Mouse (Mus musculus): ENCODE measurements at regions not wholly inside any gene's neighbourhood (a gene's known extent, or its start where the extent isn't known, plus 50 kb on each side); places are given as distances from the start of the nearest gene placed in this dataset.

- no peak overlapping the region for H3K4me3 ChIP-seq
- no peak overlapping the region for H3K4me2 ChIP-seq (replicated peaks)
- H3K27ac ChIP-seq = no peak overlapping the region
- no peak for ATAC-seq (ENCODE audit: low FRiP score)
- no peaks in the 10 kb centered on the region; the same call in 1 of the 2 replicates for H3K9me3 ChIP-seq (replicated peaks)
- H3K36me3 ChIP-seq = no peaks in the 10 kb centered on the region
- no peak overlapping the region for H3K9ac ChIP-seq
- WGBS = 96% methylated on average over 1 of the region's 1 CpGs
- no peaks in the 10 kb centered on the region for H3K4me1 ChIP-seq
- no peaks in the 10 kb centered on the region for H3K27me3 ChIP-seq
Measured at GRCm38 (mm10) chr10:99395411-99395810, 132.4 kb downstream of the Dusp6 start.

DNA sequence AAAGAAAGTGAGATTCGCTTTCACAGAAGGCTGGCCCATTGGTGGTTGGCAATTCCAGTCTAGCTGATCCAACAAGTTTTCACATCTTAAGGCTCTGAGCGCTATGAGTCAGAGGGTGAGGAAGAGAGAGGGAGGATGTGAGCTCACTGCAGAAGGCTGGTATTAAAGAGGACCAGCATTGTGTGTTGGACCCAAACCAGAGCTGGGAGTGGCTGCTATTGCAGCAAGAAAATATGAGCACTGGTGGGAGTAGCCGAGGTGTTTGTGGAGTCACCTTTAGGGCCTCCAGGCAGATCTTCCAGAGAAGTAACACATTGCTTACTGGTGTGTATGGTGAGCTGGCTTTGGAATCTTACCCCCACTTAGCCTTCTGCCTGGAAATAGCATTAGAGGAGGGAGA, 133.6 kb downstream of the Dusp6 start:
- 78% methylated on average over 3 of the region's 3 CpGs for WGBS
- no peaks in the 10 kb centered on the region for H3K4me1 ChIP-seq

DNA sequence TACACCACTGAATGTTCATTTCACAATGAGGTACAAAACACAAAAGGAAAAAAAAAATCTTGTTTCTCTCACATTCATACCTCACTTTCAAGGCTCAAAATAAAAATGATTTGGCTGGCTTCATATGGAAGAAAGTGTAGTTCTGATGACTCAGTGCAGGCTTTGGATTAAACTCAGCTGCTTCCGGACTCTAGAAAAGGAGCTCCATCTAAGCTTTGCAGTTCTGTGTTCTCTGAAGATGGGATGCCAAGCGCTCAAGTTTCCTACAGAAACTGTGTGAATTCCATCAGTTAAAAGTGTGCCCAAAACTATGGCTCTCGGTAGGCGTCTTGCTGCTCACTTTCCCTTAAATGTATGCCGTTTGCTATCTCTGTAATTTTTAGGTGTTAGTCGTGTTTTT, 137.0 kb downstream of the Dusp6 start:
- no peak overlapping the region for H3K4me3 ChIP-seq
- H3K9me3 ChIP-seq (replicated peaks) = no peaks in the 10 kb centered on the region; the same call in 1 of the 2 replicates
- ATAC-seq (ENCODE audit: low FRiP score) = no peak
- no peaks in the 10 kb centered on the region for H3K36me3 ChIP-seq
- no peak overlapping the region for H3K9ac ChIP-seq
- no peaks in the 10 kb centered on the region for H3K4me1 ChIP-seq
- no peak overlapping the region for H3K27ac ChIP-seq
- no peak overlapping the region for H3K4me2 ChIP-seq (replicated peaks)
- WGBS = 91% methylated on average over 6 of the region's 6 CpGs
- no peaks in the 10 kb centered on the region for H3K27me3 ChIP-seq

More for the DNA sequence above, 133.6 kb downstream of the Dusp6 start:
- Histone ChIP-seq H3K27ac (no peak overlapping the region), H3K9me3 (replicated peaks) (no peaks in the 10 kb centered on the region; the same call in 1 of the 2 replicates), H3K36me3 (no peaks in the 10 kb centered on the region), H3K4me3 (no peak overlapping the region), H3K9ac (no peak overlapping the region), H3K4me2 (replicated peaks) (no peak overlapping the region), H3K27me3 (no peaks in the 10 kb centered on the region)
- ATAC-seq (ENCODE audit: low FRiP score) = no peak

GRCm38 (mm10) chr10:99406764-99407163, 143.7 kb downstream of the Dusp6 start:
- Histone ChIP-seq H3K27me3 (no peaks in the 10 kb centered on the region), H3K36me3 (no peaks in the 10 kb centered on the region), H3K4me1 (no peaks in the 10 kb centered on the region), H3K27ac (no peak overlapping the region), H3K9ac (no peak overlapping the region), H3K4me2 (replicated peaks) (no peak overlapping the region), H3K4me3 (no peak overlapping the region), H3K9me3 (replicated peaks) (no peaks in the 10 kb centered on the region)
- 90% methylated on average over 2 of the region's 2 CpGs for WGBS
- ATAC-seq (ENCODE audit: low FRiP score) = no peak

DNA sequence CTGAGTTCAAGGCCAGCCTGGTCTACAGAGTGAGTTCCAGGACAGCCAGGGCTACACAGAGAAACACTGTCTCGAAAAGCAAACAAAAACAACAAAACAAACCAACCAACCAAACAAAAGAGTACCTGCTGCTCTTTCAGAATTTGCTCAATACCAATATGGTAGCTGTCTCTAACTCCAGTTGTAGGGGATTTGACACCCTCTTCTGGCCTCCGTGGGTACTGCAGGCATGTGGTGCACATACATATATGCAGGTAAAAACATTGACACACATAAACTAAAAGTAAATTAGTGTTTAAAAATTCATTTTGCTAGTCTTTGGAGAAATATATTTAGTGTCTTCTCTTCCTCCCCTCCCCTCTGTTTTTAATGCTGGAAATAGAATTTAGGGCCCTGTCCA, 145.8 kb downstream of the Dusp6 start:
- no peak overlapping the region for H3K27ac ChIP-seq
- no peaks in the 10 kb centered on the region for H3K9me3 ChIP-seq (replicated peaks)
- H3K4me1 ChIP-seq = no peaks in the 10 kb centered on the region
- H3K36me3 ChIP-seq = no peaks in the 10 kb centered on the region
- H3K27me3 ChIP-seq = no peaks in the 10 kb centered on the region
- H3K4me2 ChIP-seq (replicated peaks) = no peak overlapping the region
- WGBS = 86% methylated on average over 2 of the region's 2 CpGs
- ATAC-seq (ENCODE audit: low FRiP score) = no peak
- H3K4me3 ChIP-seq = no peak overlapping the region
- H3K9ac ChIP-seq = no peak overlapping the region

- H3K4me3 ChIP-seq = no peak overlapping the region
- no peaks in the 10 kb centered on the region for H3K4me1 ChIP-seq
- WGBS = 79% methylated on average over 11 of the region's 11 CpGs
- H3K9me3 ChIP-seq (replicated peaks) = no peaks in the 10 kb centered on the region
- no peaks in the 10 kb centered on the region for H3K36me3 ChIP-seq
- H3K4me2 ChIP-seq (replicated peaks) = no peak overlapping the region
- H3K9ac ChIP-seq = no peak overlapping the region
- no peak for ATAC-seq (ENCODE audit: low FRiP score)
- H3K27ac ChIP-seq = no peak overlapping the region
- H3K27me3 ChIP-seq = no peaks in the 10 kb centered on the region
Measured at GRCm38 (mm10) chr10:99409744-99410143, 146.7 kb downstream of the Dusp6 start.

DNA sequence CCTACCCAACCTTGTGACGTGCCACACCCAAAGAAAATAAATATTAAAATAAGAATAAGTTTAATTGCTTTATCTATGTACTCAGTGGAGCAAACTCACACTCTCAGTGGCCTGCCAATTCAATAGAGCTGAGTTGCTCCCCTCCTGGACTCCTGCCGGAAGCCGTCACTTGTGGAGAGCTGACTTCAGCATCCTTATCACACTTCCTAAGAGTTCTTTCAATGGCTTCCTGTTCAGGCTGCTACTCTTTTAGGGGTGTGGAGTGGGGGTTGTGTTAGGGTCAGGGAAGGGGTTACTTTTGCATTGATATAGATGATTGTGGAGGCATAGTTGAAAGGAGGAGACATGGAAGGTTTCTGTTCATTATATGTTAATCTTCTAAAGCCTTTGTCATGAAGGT, 147.7 kb downstream of the Dusp6 start:
- no peak overlapping the region for H3K27ac ChIP-seq
- H3K4me3 ChIP-seq = no peak overlapping the region
- H3K27me3 ChIP-seq = no peaks in the 10 kb centered on the region
- H3K36me3 ChIP-seq = no peaks in the 10 kb centered on the region
- no peaks in the 10 kb centered on the region for H3K4me1 ChIP-seq
- no peak overlapping the region for H3K9ac ChIP-seq
- no peaks in the 10 kb centered on the region for H3K9me3 ChIP-seq (replicated peaks)
- ATAC-seq (ENCODE audit: low FRiP score) = no peak
- no peak overlapping the region for H3K4me2 ChIP-seq (replicated peaks)
- 88% methylated on average over 3 of the region's 3 CpGs for WGBS

DNA sequence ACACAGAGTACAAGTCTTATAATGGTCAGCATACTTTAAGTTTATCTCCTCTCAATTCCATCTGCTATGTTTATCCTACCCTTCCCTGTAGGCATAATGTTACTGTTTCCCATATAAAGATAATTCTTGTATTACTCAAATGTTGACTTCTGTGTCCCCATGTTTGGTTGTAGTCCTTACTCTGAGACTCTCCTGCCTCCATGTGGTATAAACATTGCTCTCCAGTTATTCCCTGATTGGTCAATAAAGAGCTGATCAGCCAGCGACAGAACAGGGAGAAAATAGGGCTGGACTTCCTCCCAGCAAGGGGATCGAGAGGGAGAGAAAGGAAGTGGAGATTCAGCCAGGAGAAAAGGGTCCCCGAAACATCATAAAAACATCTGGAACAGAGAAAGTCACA, 150.4 kb downstream of the Dusp6 start:
- 87% methylated on average over 3 of the region's 3 CpGs for WGBS
- no peak overlapping the region for H3K4me3 ChIP-seq
- H3K4me1 ChIP-seq = no peaks in the 10 kb centered on the region
- H3K27me3 ChIP-seq = no peaks in the 10 kb centered on the region
- H3K9ac ChIP-seq = no peak overlapping the region
- no peak overlapping the region for H3K4me2 ChIP-seq (replicated peaks)
- H3K27ac ChIP-seq = no peak overlapping the region
- H3K9me3 ChIP-seq (replicated peaks) = no peaks in the 10 kb centered on the region
- no peak for ATAC-seq (ENCODE audit: low FRiP score)
- H3K36me3 ChIP-seq = no peaks in the 10 kb centered on the region

DNA sequence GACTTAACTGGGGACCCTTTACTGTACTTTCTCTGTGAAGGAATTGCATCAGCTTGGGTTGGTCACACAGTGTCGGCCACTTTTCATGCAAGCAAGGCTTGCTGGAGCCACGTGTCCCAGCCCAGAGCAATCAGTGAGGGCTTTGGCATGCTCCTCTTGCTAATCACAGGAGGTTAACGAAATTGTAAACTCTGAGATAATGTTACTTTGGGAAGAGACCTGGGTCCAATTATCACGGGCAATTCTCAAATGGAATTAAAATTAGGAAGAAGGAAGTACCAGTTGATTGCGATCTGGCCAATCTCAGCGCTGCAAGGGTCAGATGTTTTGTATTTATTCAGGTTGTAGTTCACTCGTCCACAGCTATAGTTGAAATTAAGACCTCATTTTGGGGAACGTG, 153.2 kb downstream of the Dusp6 start:
- H3K4me2 ChIP-seq (replicated peaks) = no peak overlapping the region
- WGBS = 62% methylated on average over 8 of the region's 8 CpGs

GRCm38 (mm10) chr10:99416896-99417479, 154.0 kb downstream of the Dusp6 start:
- no peak overlapping the region for H3K4me3 ChIP-seq
- no peak overlapping the region for H3K4me2 ChIP-seq (replicated peaks)
- no peaks in the 10 kb centered on the region for H3K9me3 ChIP-seq (replicated peaks)
- no peak overlapping the region for H3K27ac ChIP-seq
- H3K4me1 ChIP-seq = peaks cover 3% of the 10 kb centered on the region; the same call in 1 of the 2 replicates
- H3K36me3 ChIP-seq = no peaks in the 10 kb centered on the region
- H3K9ac ChIP-seq = no peak overlapping the region
- no peaks in the 10 kb centered on the region for H3K27me3 ChIP-seq
- 14% methylated on average over 3 of the region's 3 CpGs for WGBS
- ATAC-seq (ENCODE audit: low FRiP score) = no peak

More for the DNA sequence above, 153.2 kb downstream of the Dusp6 start:
- Histone ChIP-seq H3K9ac (no peak overlapping the region), H3K9me3 (replicated peaks) (no peaks in the 10 kb centered on the region), H3K4me1 (peaks cover 3% of the 10 kb centered on the region; the same call in 1 of the 2 replicates), H3K27ac (no peak overlapping the region), H3K27me3 (no peaks in the 10 kb centered on the region), H3K4me3 (no peak overlapping the region), H3K36me3 (no peaks in the 10 kb centered on the region)
- ATAC-seq (ENCODE audit: low FRiP score) = no peak

GRCm38 (mm10) chr10:99417591-99417990, 154.6 kb downstream of the Dusp6 start:
- no peak overlapping the region for H3K4me2 ChIP-seq (replicated peaks)
- no peaks in the 10 kb centered on the region for H3K9me3 ChIP-seq (replicated peaks)
- no peak for ATAC-seq (ENCODE audit: low FRiP score)
- no peaks in the 10 kb centered on the region for H3K36me3 ChIP-seq
- 34% methylated on average over 6 of the region's 7 CpGs for WGBS
- no peak overlapping the region for H3K27ac ChIP-seq
- H3K27me3 ChIP-seq = no peaks in the 10 kb centered on the region
- peaks cover 3% of the 10 kb centered on the region; the same call in 1 of the 2 replicates for H3K4me1 ChIP-seq
- no peak overlapping the region for H3K4me3 ChIP-seq
- H3K9ac ChIP-seq = no peak overlapping the region

GRCm38 (mm10) chr10:99418497-99418896, 155.5 kb downstream of the Dusp6 start:
- Histone ChIP-seq H3K4me2 (replicated peaks) (no peak overlapping the region), H3K27me3 (no peaks in the 10 kb centered on the region), H3K9ac (no peak overlapping the region), H3K4me1 (peaks cover 3% of the 10 kb centered on the region; the same call in 1 of the 2 replicates), H3K36me3 (no peaks in the 10 kb centered on the region), H3K4me3 (no peak overlapping the region), H3K9me3 (replicated peaks) (no peaks in the 10 kb centered on the region), H3K27ac (no peak overlapping the region)
- ATAC-seq (ENCODE audit: low FRiP score) = no peak; the same call in 1 of the 2 replicates

DNA sequence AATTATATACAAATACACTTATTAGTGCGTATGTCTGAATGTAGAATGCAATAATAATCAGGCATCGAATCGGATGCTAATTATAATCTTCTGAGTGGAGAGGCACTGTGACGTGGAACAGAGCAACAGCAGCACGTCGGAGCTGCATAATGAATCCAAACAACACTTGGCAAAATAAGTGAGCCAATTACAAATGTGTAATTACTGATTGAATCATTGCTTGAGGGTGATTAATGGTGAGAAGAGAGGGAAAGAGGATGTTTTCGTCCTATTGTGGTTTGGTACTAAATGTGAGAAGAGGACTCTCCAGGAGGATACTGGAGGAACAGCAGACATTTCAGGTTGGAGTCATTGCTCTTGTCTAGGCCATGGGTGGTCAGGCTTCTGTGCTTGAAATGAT, 156.5 kb downstream of the Dusp6 start:
- Histone ChIP-seq H3K27ac (no peak overlapping the region), H3K36me3 (no peaks in the 10 kb centered on the region), H3K4me2 (replicated peaks) (no peak overlapping the region), H3K4me1 (peaks cover 3% of the 10 kb centered on the region; the same call in 1 of the 2 replicates), H3K9ac (no peak overlapping the region), H3K9me3 (replicated peaks) (no peaks in the 10 kb centered on the region), H3K27me3 (no peaks in the 10 kb centered on the region), H3K4me3 (no peak overlapping the region)
- WGBS = 72% methylated on average over 7 of the region's 7 CpGs
- no peak for ATAC-seq (ENCODE audit: low FRiP score)

All from hindbrain, embryonic 12.5 days (tissue).